Mouse (Mus musculus): ENCODE measurements around the gene Nckap5l. TPM values are rescaled to one million over a fixed set of nuclear protein-coding genes. Genes with fewer than 3 reads are reported as not detected.
"Not testable (repeated sequence)": the region's sequence is repeated elsewhere in the genome, so short reads cannot be mapped to it uniquely, and the experiment has no call there.

The Nckap5l gene
- polyA plus RNA-seq, 1 experiment from 2014 or later, result 12.4 TPM

DNA sequence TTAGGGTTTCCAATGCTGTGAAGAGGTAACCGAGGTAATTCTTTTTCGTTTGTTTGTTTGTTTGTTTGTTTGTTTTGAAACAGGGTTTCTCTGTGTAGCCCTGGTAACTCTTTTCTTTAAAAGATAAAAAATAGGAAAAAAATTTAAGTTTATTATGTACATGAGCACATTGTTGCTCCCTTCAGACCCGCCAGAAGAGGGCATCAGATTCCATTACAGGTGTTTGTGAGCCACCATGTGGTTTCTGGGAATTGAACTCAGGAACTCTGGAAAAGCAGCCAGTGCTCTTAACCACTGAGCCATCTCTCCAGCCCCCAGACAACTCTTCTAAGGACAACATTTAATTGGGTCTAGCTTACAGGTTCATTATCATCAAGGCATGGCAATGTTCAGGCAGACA is 71.4 kb downstream of the Nckap5l start:
- H3K27ac ChIP-seq (replicated peaks); H3K4me1 ChIP-seq; H3K9me3 ChIP-seq; ATAC-seq (replicated peaks); H3K27me3 ChIP-seq; H3K4me2 ChIP-seq (replicated peaks); H3K4me3 ChIP-seq; H3K36me3 ChIP-seq; H3K9ac ChIP-seq (replicated peaks): not testable (repeated sequence)
- 65% methylated on average over 3 of the region's 3 CpGs for WGBS

DNA sequence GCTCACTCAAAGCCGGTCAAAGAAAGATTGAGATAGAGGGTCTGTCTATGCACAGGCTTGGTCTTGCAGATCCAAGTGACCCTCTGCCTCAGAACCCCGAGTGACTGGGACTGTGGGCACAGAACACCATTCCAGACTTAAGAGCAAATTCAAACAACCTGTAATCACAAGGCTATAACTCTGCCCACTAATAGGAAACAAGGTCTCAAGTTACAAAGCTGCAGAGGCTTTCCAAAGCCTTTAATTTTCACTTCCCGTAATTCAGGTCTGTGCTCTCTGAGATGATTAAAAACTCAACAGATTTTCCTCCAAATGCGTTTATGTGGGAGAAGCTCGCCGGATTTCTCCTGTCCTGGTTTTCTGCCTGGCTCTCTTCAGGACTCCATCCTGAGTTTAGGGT is 73.5 kb downstream of the Nckap5l start:
- Histone ChIP-seq H3K27me3 (no peaks in the 10 kb centered on the region), H3K9ac (replicated peaks) (no peak overlapping the region), H3K36me3 (no peaks in the 10 kb centered on the region), H3K9me3 (no peaks in the 10 kb centered on the region), H3K27ac (replicated peaks) (no peak overlapping the region), H3K4me3 (no peak overlapping the region), H3K4me2 (replicated peaks) (no peak overlapping the region), H3K4me1 (no peaks in the 10 kb centered on the region)
- WGBS, result 79% methylated on average over 6 of the region's 6 CpGs
- no peak for ATAC-seq (replicated peaks)

DNA sequence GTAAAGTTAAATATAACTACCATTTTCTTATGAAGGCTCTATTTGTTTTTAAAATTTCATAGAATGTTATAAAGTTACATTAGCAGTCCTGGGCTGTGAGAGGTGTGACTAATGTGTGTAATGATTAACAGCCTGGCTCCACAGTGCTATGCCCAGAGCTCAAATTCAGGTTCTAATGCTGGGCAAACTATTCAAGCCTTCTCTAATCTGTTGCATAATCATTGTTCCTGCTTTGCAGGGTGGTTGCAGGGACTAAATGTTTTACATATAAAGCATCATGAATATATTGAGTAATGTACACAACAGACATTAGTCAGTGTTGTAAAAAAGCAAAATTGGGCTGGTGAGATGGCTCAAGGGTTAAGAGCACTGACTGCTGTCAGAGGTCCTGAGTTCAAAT is 74.7 kb downstream of the Nckap5l start:
- H3K9me3 ChIP-seq, result no peaks in the 10 kb centered on the region
- H3K36me3 ChIP-seq, result no peaks in the 10 kb centered on the region
- no peak overlapping the region for H3K4me2 ChIP-seq (replicated peaks)
- no peak overlapping the region for H3K27ac ChIP-seq (replicated peaks)
- no peaks in the 10 kb centered on the region for H3K27me3 ChIP-seq
- no peak overlapping the region for H3K4me3 ChIP-seq
- no peak for ATAC-seq (replicated peaks)
- no peaks in the 10 kb centered on the region for H3K4me1 ChIP-seq
- no peak overlapping the region for H3K9ac ChIP-seq (replicated peaks)

DNA sequence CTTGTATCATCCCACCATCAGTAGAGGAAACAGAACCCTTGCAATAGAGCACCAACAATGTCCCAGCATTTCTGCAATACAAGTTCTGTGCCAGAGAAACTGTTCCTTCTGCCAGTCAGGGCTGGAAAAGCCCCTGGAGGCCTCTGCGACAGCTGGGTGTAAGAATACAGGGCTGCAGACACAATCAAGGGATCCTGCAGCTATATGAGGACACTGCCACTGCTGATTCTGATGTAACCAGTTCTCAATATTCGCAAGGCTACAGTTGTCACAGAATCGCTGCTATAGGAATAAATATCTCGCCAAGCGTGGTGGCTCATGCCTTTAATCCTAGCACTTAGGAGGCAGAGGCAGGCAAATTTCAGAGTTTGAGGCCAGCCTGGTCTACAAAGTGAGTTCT is 81.3 kb downstream of the Nckap5l start:
- H3K9me3 ChIP-seq, result no peaks in the 10 kb centered on the region
- H3K4me3 ChIP-seq, result no peak overlapping the region
- no peaks in the 10 kb centered on the region for H3K4me1 ChIP-seq
- no peak overlapping the region for H3K27ac ChIP-seq (replicated peaks)
- no peak overlapping the region for H3K9ac ChIP-seq (replicated peaks)
- no peaks in the 10 kb centered on the region for H3K36me3 ChIP-seq
- 0 out of 2 replicates have a peak, but pooled peaks cover 3% of the 10 kb centered on the region for H3K27me3 ChIP-seq
- no peak for ATAC-seq (replicated peaks)
- 87% methylated on average over 5 of the region's 5 CpGs for WGBS
- H3K4me2 ChIP-seq (replicated peaks), result no peak overlapping the region

DNA sequence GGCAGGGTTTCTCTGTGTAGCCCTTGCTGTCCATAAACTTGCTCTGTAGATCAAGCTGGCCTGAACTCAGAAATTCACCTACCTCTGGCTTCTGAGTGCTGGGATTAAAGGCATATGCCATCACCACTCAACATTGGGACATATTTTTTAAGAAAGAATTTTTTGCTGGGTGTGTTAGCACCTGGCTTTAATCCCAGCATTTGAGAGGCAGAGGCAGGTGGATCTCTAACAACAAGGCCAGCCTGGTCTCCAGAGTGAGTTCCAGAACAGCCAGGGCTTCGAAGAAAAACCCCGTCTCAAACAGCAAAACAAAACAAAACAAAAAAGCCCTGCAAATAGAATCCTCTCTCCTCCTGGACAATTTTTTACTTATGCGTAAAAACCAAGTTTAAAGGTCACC is 82.0 kb downstream of the Nckap5l start:
- 93% methylated on average over 3 of the region's 3 CpGs for WGBS

DNA sequence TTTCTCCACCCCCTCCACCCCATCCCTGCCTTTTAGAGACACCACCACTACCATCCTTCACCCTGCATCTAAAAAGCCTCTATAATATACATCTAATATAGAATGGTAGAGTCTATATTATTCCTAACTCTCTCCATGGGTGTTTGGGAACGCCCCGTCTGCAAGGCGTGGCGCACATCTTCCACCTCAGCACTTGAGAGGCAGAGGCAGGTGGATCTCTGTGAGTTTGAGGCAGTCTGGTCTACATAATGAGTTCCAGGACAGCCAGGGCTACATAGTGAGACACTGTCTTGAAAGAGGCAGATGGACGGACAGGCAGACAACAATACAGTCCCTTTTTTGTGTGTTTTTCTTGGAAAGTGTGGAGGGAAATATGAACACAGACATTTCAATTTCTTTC is 82.5 kb downstream of the Nckap5l start:
- no peaks in the 10 kb centered on the region for H3K9me3 ChIP-seq
- no peak overlapping the region for H3K27ac ChIP-seq (replicated peaks)
- no peak overlapping the region for H3K9ac ChIP-seq (replicated peaks)
- no peak overlapping the region for H3K4me3 ChIP-seq
- H3K27me3 ChIP-seq, result 0 out of 2 replicates have a peak, but pooled peaks cover 3% of the 10 kb centered on the region
- no peak overlapping the region for H3K4me2 ChIP-seq (replicated peaks)
- 92% methylated on average over 5 of the region's 5 CpGs for WGBS
- H3K4me1 ChIP-seq, result peaks cover 3% of the 10 kb centered on the region; the same call in 1 of the 2 replicates
- H3K36me3 ChIP-seq, result no peaks in the 10 kb centered on the region
- ATAC-seq (replicated peaks), result no peak

More for the DNA sequence above, 82.0 kb downstream of the Nckap5l start:
- 0 out of 2 replicates have a peak, but pooled peaks cover 3% of the 10 kb centered on the region for H3K27me3 ChIP-seq
- ATAC-seq (replicated peaks), result no peak
- H3K9me3 ChIP-seq, result no peaks in the 10 kb centered on the region
- no peak overlapping the region for H3K9ac ChIP-seq (replicated peaks)
- no peak overlapping the region for H3K27ac ChIP-seq (replicated peaks)
- no peaks in the 10 kb centered on the region for H3K36me3 ChIP-seq
- no peak overlapping the region for H3K4me2 ChIP-seq (replicated peaks)
- H3K4me1 ChIP-seq, result peaks cover 2% of the 10 kb centered on the region; the same call in 1 of the 2 replicates
- H3K4me3 ChIP-seq, result no peak overlapping the region

DNA sequence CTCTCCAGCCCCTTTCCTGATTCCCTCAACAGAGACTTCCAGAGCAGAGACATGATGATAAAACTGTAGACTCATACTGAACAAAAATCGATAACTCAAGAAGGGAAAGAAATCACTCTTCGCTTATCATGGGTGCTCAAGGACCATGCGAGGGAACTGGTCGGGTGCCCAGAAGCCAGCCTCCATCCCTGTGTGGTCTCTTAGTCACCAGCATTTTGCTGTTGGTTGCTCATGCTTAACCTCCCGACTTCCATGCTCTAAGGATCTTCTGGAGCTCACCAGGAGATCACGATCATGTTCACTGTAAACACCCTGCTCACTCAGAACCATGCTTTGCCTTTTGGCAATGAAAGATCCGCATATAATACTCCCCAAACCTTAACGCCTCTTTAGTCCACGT is 84.8 kb downstream of the Nckap5l start:
- Histone ChIP-seq H3K4me1 (peaks cover 15% of the 10 kb centered on the region), H3K4me3 (no peak overlapping the region), H3K9ac (replicated peaks) (no peak overlapping the region), H3K9me3 (no peaks in the 10 kb centered on the region), H3K27me3 (0 out of 2 replicates have a peak, but pooled peaks cover 3% of the 10 kb centered on the region), H3K27ac (replicated peaks) (no peak overlapping the region), H3K36me3 (no peaks in the 10 kb centered on the region), H3K4me2 (replicated peaks) (no peak overlapping the region)
- no peak for ATAC-seq (replicated peaks)
- 88% methylated on average over 9 of the region's 9 CpGs for WGBS

Other genes with a start within 250 kb of the Nckap5l start
- 4.3 and 4.6 TPM in 2 replicates for gene Kcnh3, start 232.9 kb downstream of the Nckap5l start, polyA plus RNA-seq (2015; fragmentation: Nextera tagmentation; extraction: Ambion mirVana)
- 209 and 212 TPM in 2 replicates for gene Mcrs1, start 205.8 kb downstream of the Nckap5l start, polyA plus RNA-seq (2015; fragmentation: Nextera tagmentation; extraction: Ambion mirVana)
- gene Prpf40b, start 162.7 kb downstream of the Nckap5l start, polyA plus RNA-seq (2015; fragmentation: Nextera tagmentation; extraction: Ambion mirVana), result 111 and 115 TPM in 2 replicates
- gene Fam186b, start 161.9 kb downstream of the Nckap5l start, polyA plus RNA-seq (2015; fragmentation: Nextera tagmentation; extraction: Ambion mirVana), result 0.23 and 0.31 TPM in 2 replicates
- 9.9 and 10.2 TPM in 2 replicates for gene Fmnl3, start 87.3 kb downstream of the Nckap5l start, polyA plus RNA-seq (2015; fragmentation: Nextera tagmentation; extraction: Ambion mirVana)
- gene Tmbim6, start 64.9 kb downstream of the Nckap5l start, polyA plus RNA-seq (2015; fragmentation: Nextera tagmentation; extraction: Ambion mirVana), result 250 and 263 TPM in 2 replicates
- 24.7 and 25.5 TPM in 2 replicates for gene Bcdin3d, start 17.0 kb upstream of the Nckap5l start, polyA plus RNA-seq (2015; fragmentation: Nextera tagmentation; extraction: Ambion mirVana)
- gene Faim2, start 70.4 kb upstream of the Nckap5l start, polyA plus RNA-seq (2015; fragmentation: Nextera tagmentation; extraction: Ambion mirVana), result 17.0 and 18.9 TPM in 2 replicates
- gene Aqp2, start 121.3 kb upstream of the Nckap5l start, polyA plus RNA-seq (2015; fragmentation: Nextera tagmentation; extraction: Ambion mirVana), result not detected in 2 replicates
- gene Aqp5, start 133.0 kb upstream of the Nckap5l start, polyA plus RNA-seq (2015; fragmentation: Nextera tagmentation; extraction: Ambion mirVana), result 0.38 TPM in 1 of 2 replicates, not detected in the other
- not detected in 2 replicates for gene Aqp6, start 143.7 kb upstream of the Nckap5l start, polyA plus RNA-seq (2015; fragmentation: Nextera tagmentation; extraction: Ambion mirVana)
- gene Racgap1, start 193.9 kb upstream of the Nckap5l start, polyA plus RNA-seq (2015; fragmentation: Nextera tagmentation; extraction: Ambion mirVana), result 113 and 118 TPM in 2 replicates
- 26.0 and 30.4 TPM in 2 replicates for gene Asic1, start 212.6 kb upstream of the Nckap5l start, polyA plus RNA-seq (2015; fragmentation: Nextera tagmentation; extraction: Ambion mirVana)
- gene Smarcd1, start 244.4 kb upstream of the Nckap5l start, polyA plus RNA-seq (2015; fragmentation: Nextera tagmentation; extraction: Ambion mirVana), result 121 and 124 TPM in 2 replicates
- gene Gm17349, start 247.7 kb upstream of the Nckap5l start, polyA plus RNA-seq (2015; fragmentation: Nextera tagmentation; extraction: Ambion mirVana), result not detected in 2 replicates